In the genomic region with DNA sequence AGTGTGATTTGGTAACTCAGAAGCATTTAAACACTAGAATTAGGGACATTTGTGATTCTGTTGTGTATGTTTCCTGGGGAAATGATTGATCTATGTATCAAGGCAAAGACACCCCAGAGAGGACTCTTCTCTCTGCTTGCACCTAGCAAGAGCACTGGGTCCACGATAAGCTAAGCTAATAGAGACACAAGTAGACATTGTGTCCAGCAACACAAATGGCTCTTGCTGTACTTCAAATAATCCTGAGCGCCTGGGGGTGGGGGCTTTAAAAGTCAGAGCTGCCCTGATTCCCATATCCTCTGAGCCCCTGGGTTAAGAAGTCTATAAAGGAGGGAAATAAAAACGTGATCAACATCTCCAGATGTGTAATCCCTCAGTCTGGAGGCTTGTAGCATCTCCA, we compare ENCODE assay signal across 11 mouse cellular contexts. TPM values are rescaled to one million over a fixed set of nuclear protein-coding genes. Genes with fewer than 3 reads are reported as not detected.
A peak's percentile ranks its signal among the peaks of the same experiment; 100 is the strongest.
DNase-seq lines count a peak whose midpoint lies in the region; ATAC-seq and TF ChIP-seq lines count a peak whose summit lies in the region.
"Had no signal": no experiment of that assay in that cellular context is flagged by ENCODE, and none has a peak within 500 bp of the region (broad histone marks: within the 10 kb centered on the region; RNA-seq: fewer than 3 reads in every experiment).

No protein-coding gene starts in this region.

- H3K27ac ChIP-seq in heart, embryonic 15.5 days, result 0 out of 2 replicates have a peak overlapping the region, but pooled peaks have one; percentile 29
- no peak overlapping the region for H3K27ac ChIP-seq in embryonic facial prominence, embryonic 15.5 days (replicated peaks)
- peak overlapping the region; percentile 42; the same call in 1 of the 2 replicates for H3K27ac ChIP-seq in hindbrain, embryonic 16.5 days (ENCODE audit: low read depth, low read length)
- H3K27ac ChIP-seq in neural tube, embryonic 12.5 days, result no peak overlapping the region
- H3K27ac ChIP-seq in layer of hippocampus, adult 2 months, result no peak overlapping the region

- DNase-seq in heart, adult 18-20 months, result no peak
- no peak for DNase-seq in layer of hippocampus, adult 2 months (ENCODE audit: low spot score in 2 of 2)
- DNase-seq in adrenal gland, postnatal 36 days, result no peak
- DNase-seq: gastrocnemius, postnatal 14 days; layer of hippocampus, postnatal 36 days had no signal

- H3K9me3 ChIP-seq in heart, embryonic 15.5 days (replicated peaks), result no peaks in the 10 kb centered on the region
- H3K9me3 ChIP-seq in embryonic facial prominence, embryonic 15.5 days (replicated peaks), result no peaks in the 10 kb centered on the region
- no peaks in the 10 kb centered on the region for H3K9me3 ChIP-seq in hindbrain, embryonic 16.5 days (ENCODE audit: control insufficient read depth, low read length)
- no peaks in the 10 kb centered on the region for H3K9me3 ChIP-seq in neural tube, embryonic 12.5 days

- TF ChIP-seq CTCF in layer of hippocampus, adult 2 months (conservative IDR thresholded peaks at IDR 0.05), result no peak

- H3K9ac ChIP-seq in heart, embryonic 15.5 days, result no peak overlapping the region
- no peak overlapping the region for H3K9ac ChIP-seq in embryonic facial prominence, embryonic 15.5 days
- H3K9ac ChIP-seq in hindbrain, embryonic 16.5 days (ENCODE audit: low read depth, low read length), result peak overlapping the region; percentile 1
- H3K9ac ChIP-seq in neural tube, embryonic 12.5 days, result peak overlapping the region; percentile 97

- WGBS in heart, embryonic 15.5 days, result 43% methylated on average over 3 of the region's 3 CpGs
- WGBS in embryonic facial prominence, embryonic 15.5 days, result 27% methylated on average over 3 of the region's 3 CpGs
- 23% methylated on average over 3 of the region's 3 CpGs for WGBS in hindbrain, embryonic 16.5 days
- WGBS in neural tube, embryonic 12.5 days, result 17% methylated on average over 3 of the region's 3 CpGs

- peaks cover 4% of the 10 kb centered on the region; the same call in 1 of the 2 replicates for H3K36me3 ChIP-seq in heart, embryonic 15.5 days
- no peaks in the 10 kb centered on the region for H3K36me3 ChIP-seq in embryonic facial prominence, embryonic 15.5 days
- H3K36me3 ChIP-seq in hindbrain, embryonic 16.5 days (ENCODE audit: control insufficient read depth, insufficient read depth, low read length), result no peaks in the 10 kb centered on the region
- H3K36me3 ChIP-seq in neural tube, embryonic 12.5 days, result peaks cover 24% of the 10 kb centered on the region

- H3K4me2 ChIP-seq in heart, embryonic 15.5 days, result peak overlapping the region; percentile 40
- no peak overlapping the region; the same call in 1 of the 2 replicates for H3K4me2 ChIP-seq in embryonic facial prominence, embryonic 15.5 days (replicated peaks)
- peak overlapping the region; percentile 64 for H3K4me2 ChIP-seq in hindbrain, embryonic 16.5 days (ENCODE audit: low read length)
- peak overlapping the region; percentile 87 for H3K4me2 ChIP-seq in neural tube, embryonic 12.5 days (replicated peaks)

- peak overlapping the region; percentile 22; the same call in 1 of the 2 replicates for H3K4me3 ChIP-seq in heart, embryonic 15.5 days
- peak overlapping the region; percentile 22; the same call in 1 of the 2 replicates for H3K4me3 ChIP-seq in embryonic facial prominence, embryonic 15.5 days (replicated peaks)
- H3K4me3 ChIP-seq in hindbrain, embryonic 16.5 days (ENCODE audit: low read length), result peak overlapping the region; percentile 59
- 0 out of 2 replicates have a peak overlapping the region, but pooled peaks have one; percentile 82 for H3K4me3 ChIP-seq in neural tube, embryonic 12.5 days
- H3K4me3 ChIP-seq in layer of hippocampus, adult 2 months, result no peak overlapping the region

- peaks cover 40% of the 10 kb centered on the region for H3K4me1 ChIP-seq in heart, embryonic 15.5 days (replicated peaks)
- H3K4me1 ChIP-seq in embryonic facial prominence, embryonic 15.5 days, result peaks cover 27% of the 10 kb centered on the region
- no peaks in the 10 kb centered on the region; the same call in none of the 2 replicates for H3K4me1 ChIP-seq in hindbrain, embryonic 16.5 days (ENCODE audit: control insufficient read depth, insufficient read depth, low read depth, low read length)
- H3K4me1 ChIP-seq in neural tube, embryonic 12.5 days, result peaks cover 58% of the 10 kb centered on the region

- no peaks in the 10 kb centered on the region for H3K27me3 ChIP-seq in heart, embryonic 15.5 days
- peaks cover 9% of the 10 kb centered on the region; the same call in 1 of the 2 replicates for H3K27me3 ChIP-seq in embryonic facial prominence, embryonic 15.5 days
- H3K27me3 ChIP-seq in hindbrain, embryonic 16.5 days (replicated peaks; ENCODE audit: control insufficient read depth, insufficient read depth, low read length), result no peaks in the 10 kb centered on the region
- no peaks in the 10 kb centered on the region for H3K27me3 ChIP-seq in neural tube, embryonic 12.5 days (replicated peaks)

- no peak for ATAC-seq in heart, embryonic 15.5 days (replicated peaks; ENCODE audit: insufficient number of reproducible peaks, insufficient read depth, low FRiP score, low read depth)
- ATAC-seq in embryonic facial prominence, embryonic 15.5 days (ENCODE audit: insufficient number of reproducible peaks, low FRiP score, low TSS enrichment, low read depth), result no peak
- ATAC-seq in hindbrain, embryonic 16.5 days, result no peak
- no peak for ATAC-seq in neural tube, embryonic 12.5 days (ENCODE audit: low FRiP score, low read depth)
- ATAC-seq in megakaryocyte, adult 5-6 weeks (ENCODE audit: poor library complexity, severe bottlenecking), result no peak
- ATAC-seq: CD4-positive, CD25-positive, alpha-beta regulatory T cell, adult 4 months had no signal

RNA-seq across cellular contexts. Expression of a gene that starts 6.6 kb away (rescaled TPM):
- 24.0 and 25.7 TPM in 2 replicates for polyA plus RNA-seq in heart, embryonic 15.5 days (2015; fragmentation: Nextera tagmentation; extraction: Ambion mirVana)
- total RNA-seq in heart, adult 18-20 months (2021), result 10 to 100 TPM; 19.1 to 24.3 TPM
- polyA plus RNA-seq in embryonic facial prominence, embryonic 15.5 days (2015; fragmentation: Nextera tagmentation; extraction: Ambion mirVana), result 33.4 and 36.4 TPM in 2 replicates
- 128 and 131 TPM in 2 replicates for polyA plus RNA-seq in hindbrain, embryonic 16.5 days (2015; fragmentation: Nextera tagmentation; extraction: Ambion mirVana)
- polyA plus RNA-seq in neural tube, embryonic 12.5 days (2016; fragmentation: Nextera tagmentation; extraction: Ambion mirVana), result 108 and 120 TPM in 2 replicates
- total RNA-seq in layer of hippocampus, adult 2 months (2021), result 10 to 100 TPM; 43.2 to 45.9 TPM
- total RNA-seq in adrenal gland, postnatal 36 days (2021), result 100 to 1,000 TPM; 224 to 238 TPM
- not detected in 2 replicates for total RNA-seq in megakaryocyte, adult 5-6 weeks (2015)
- total RNA-seq in megakaryocyte, adult 5-6 weeks (2017), result not detected in 2 replicates
- polyA plus RNA-seq: CD4-positive, CD25-positive, alpha-beta regulatory T cell, adult 4 months had no signal

Comparison
In these comparisons a context has a peak if more than half of its experiments do, and no peak if none do; other contexts are left out.
1. H3K27ac ChIP-seq: peak in heart, embryonic 15.5 days (single experiment) and hindbrain, embryonic 16.5 days (single experiment); none in embryonic facial prominence, embryonic 15.5 days (single experiment), neural tube, embryonic 12.5 days (single experiment) and layer of hippocampus, adult 2 months (single experiment).
2. H3K9ac ChIP-seq: peak in hindbrain, embryonic 16.5 days (single experiment) and neural tube, embryonic 12.5 days (single experiment); none in heart, embryonic 15.5 days (single experiment) and embryonic facial prominence, embryonic 15.5 days (single experiment).
3. RNA of a gene that starts 6.6 kb away (total RNA-seq): 224 to 238 TPM in adrenal gland, postnatal 36 days, 43.2 to 45.9 TPM in layer of hippocampus, adult 2 months and 19.1 to 24.3 TPM in heart, adult 18-20 months; not detected in megakaryocyte, adult 5-6 weeks; every median in the first group is over 10 times any median in the second.